In the genomic region with DNA sequence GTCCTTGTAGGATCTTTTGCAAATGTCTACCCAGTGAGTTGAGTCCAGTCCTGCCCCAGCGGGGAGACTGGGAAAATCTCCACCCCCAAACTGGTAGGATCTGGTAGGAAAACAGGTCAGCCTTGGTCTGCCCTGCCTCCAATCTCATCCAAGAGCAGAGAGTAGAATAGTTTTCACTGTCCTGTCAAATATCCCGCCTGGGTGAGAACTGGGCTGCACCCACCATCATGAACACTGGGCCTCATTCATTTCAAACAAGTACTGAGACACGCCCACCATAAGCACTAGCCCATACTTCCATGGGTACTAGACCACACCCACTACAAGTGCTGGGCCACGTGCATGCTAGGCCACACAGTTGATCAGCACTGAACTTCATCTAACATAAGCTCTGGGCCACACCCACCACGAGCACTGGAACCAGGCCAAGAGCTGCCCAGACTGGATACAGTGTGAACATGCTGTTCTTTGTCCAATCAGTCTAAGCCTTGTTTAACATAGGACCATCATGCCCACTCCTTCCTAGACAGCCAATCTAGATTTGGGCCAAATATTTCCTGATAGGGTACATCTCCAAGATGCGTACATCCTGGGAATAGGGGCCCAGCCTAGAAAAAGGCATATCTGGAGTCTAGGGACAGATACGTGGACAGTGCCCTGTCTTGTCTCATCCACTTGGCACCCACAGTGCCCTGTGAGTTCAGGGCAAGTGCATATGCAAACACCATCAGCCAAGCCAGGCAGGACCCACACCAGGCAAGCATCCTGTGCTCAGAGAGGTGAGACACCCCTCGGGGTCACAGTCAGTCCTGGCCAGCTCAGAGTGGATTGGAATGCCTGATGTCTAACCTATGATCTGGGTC, we compare ENCODE assay signal across 9 mouse cellular contexts. TPM values are rescaled to one million over a fixed set of nuclear protein-coding genes. Genes with fewer than 3 reads are reported as not detected.
DNase-seq lines count a peak whose midpoint lies in the region.
"Had no signal": no experiment of that assay in that cellular context is flagged by ENCODE, and none has a peak within 500 bp of the region (broad histone marks: within the 10 kb centered on the region; RNA-seq: fewer than 3 reads in every experiment).

No protein-coding gene starts in this region.

- whole genome bisulfite sequencing in large intestine, adult 2 months: 42% methylated on average over 8 of the region's 8 CpGs

- peak; percentile 60 to 67 for DNase-seq in heart, adult 18-20 months
- no peak for DNase-seq in heart, postnatal 25 days (ENCODE audit: low spot score)
- DNase-seq in ES-CJ7 (ENCODE audit: low read depth, low spot score): peak; percentile 9
- DNase-seq in gastrocnemius, postnatal 36 days: peak; percentile 61 to 68
- DNase-seq in large intestine, adult 2 months (ENCODE audit: low read depth, low spot score): peak; percentile 6
- no peak for DNase-seq in adrenal gland, postnatal 14 days
- no peak for DNase-seq in adrenal gland, postnatal 10 days
- DNase-seq in embryo, embryonic 10.5 days (ENCODE audit: low spot score): no peak
- DNase-seq: kidney, adult 2 months had no signal

- intact Hi-C loops in heart, postnatal 25 days (cut with DNase I): no loop called here
- intact Hi-C loops in gastrocnemius, postnatal 36 days (cut with DNase I): loop anchor here (5.0 kb wide), 1 partner anchor 48 kb away; no protein-coding TSS in a partner anchor

RNA-seq across cellular contexts. Expression of gene Slco4a1, which starts 56.2 kb away (rescaled TPM):
- under 1 TPM in 1 of 2 experiments, not detected in 1; 0.23 TPM for total RNA-seq in heart, adult 18-20 months (2021)
- total RNA-seq in heart, postnatal 25 days (2021): not detected
- total RNA-seq in gastrocnemius, postnatal 36 days (2021): under 1 TPM in 1 of 2 experiments, not detected in 1; 0.08 TPM
- 12.0 and 17.8 TPM in 2 replicates for polyA plus RNA-seq in large intestine, adult 2 months (2012; rRNA removed)
- 7.0 and 7.1 TPM in 2 replicates for total RNA-seq in adrenal gland, postnatal 14 days (2021)
- 1 to 10 TPM; 4.4 to 5.1 TPM for total RNA-seq in adrenal gland, postnatal 10 days (2021)

Comparison
In these comparisons a context has a peak if more than half of its experiments do, and no peak if none do; other contexts are left out.
1. DNase-seq: peak in heart, adult 18-20 months (2 of 2), ES-CJ7 (single experiment), gastrocnemius, postnatal 36 days (2 of 2) and large intestine, adult 2 months (single experiment); none in heart, postnatal 25 days (single experiment), adrenal gland, postnatal 14 days (single experiment), adrenal gland, postnatal 10 days (single experiment) and embryo, embryonic 10.5 days (single experiment).